Mouse (Mus musculus) midbrain, embryonic 11.5 days (tissue): ENCODE measurements around the gene Ube2q2. TPM values are rescaled to one million over a fixed set of nuclear protein-coding genes. Genes with fewer than 3 reads are reported as not detected.
"Not testable (repeated sequence)": the region's sequence is repeated elsewhere in the genome, so short reads cannot be mapped to it uniquely, and the experiment has no call there.

Experiments used
- ATAC-seq: fragments of 200-750 bp; cut with Nextera tagmentation; 2 replicates; pipeline ENCODE4 v1.8.0; 2017; ENCODE audit warnings: moderate TSS enrichment, moderate library complexity; ENCODE audit not compliant: low FRiP score
- DNase-seq: peaks from one replicate; pipeline ENCODE4 v3.0.0; 2015; ENCODE audit warnings: low spot score; ENCODE audit errors: missing footprints
- H3K27ac ChIP-seq: fragments of 300-500 bp; sonication (generic); 2 replicates; pipeline ENCODE4 v1.5.1; 2014; ENCODE audit warnings: low read depth, low read length
- H3K27me3 ChIP-seq: fragments of 300-500 bp; sonication (generic); 2 replicates; pipeline ENCODE4 v1.6.1; 2014; ENCODE audit warnings: mild to moderate bottlenecking, low read length, moderate library complexity, mixed read lengths; ENCODE audit not compliant: control insufficient read depth, insufficient read depth
- H3K36me3 ChIP-seq: fragments of 300-500 bp; sonication (generic); 2 replicates; pipeline ENCODE4 v1.6.1; 2014; ENCODE audit warnings: mild to moderate bottlenecking, low read length, moderate library complexity, mixed read lengths; ENCODE audit not compliant: control insufficient read depth, insufficient read depth
- H3K4me1 ChIP-seq: fragments of 300-500 bp; sonication (generic); 2 replicates; pipeline ENCODE4 v1.6.1; 2014; ENCODE audit warnings: low read length; ENCODE audit not compliant: control insufficient read depth, insufficient read depth
- H3K4me2 ChIP-seq: fragments of 300-500 bp; sonication (generic); 2 replicates; pipeline ENCODE4 v1.6.1; 2014; ENCODE audit warnings: mild to moderate bottlenecking, moderate library complexity
- H3K4me3 ChIP-seq: fragments of 300-500 bp; sonication (generic); 2 replicates; pipeline ENCODE4 v1.5.1; 2014; ENCODE audit warnings: low read depth, low read length
- H3K9ac ChIP-seq: fragments of 300-500 bp; sonication (generic); 2 replicates; pipeline ENCODE4 v1.6.1; 2014; ENCODE audit warnings: low read length
- H3K9me3 ChIP-seq: fragments of 300-500 bp; sonication (generic); 2 replicates; pipeline ENCODE4 v1.6.1; 2016; ENCODE audit warnings: low read length; ENCODE audit not compliant: control insufficient read depth
- WGBS: fragments of 180-500 bp; shearing (Covaris S2); extraction: QIAGEN DNeasy Blood & Tissue Kit; methylation state at CpG from one replicate; pipeline ENCODE4 v1.1.7; 2014; 5-methylcytosine and 5-hydroxymethylcytosine counted together
- polyA plus RNA-seq: library from polyadenylated mRNA; unstranded; fragments of >200 nt; fragmentation: Nextera tagmentation; extraction: Ambion mirVana; gene quantifications from 2 replicates; pipeline ENCODE4 v1.2.1, GENCODE M21; 2014

Ube2q2 gene
- polyA plus RNA-seq, 1 experiment from 2014 or later: 50.1 TPM

DNA sequence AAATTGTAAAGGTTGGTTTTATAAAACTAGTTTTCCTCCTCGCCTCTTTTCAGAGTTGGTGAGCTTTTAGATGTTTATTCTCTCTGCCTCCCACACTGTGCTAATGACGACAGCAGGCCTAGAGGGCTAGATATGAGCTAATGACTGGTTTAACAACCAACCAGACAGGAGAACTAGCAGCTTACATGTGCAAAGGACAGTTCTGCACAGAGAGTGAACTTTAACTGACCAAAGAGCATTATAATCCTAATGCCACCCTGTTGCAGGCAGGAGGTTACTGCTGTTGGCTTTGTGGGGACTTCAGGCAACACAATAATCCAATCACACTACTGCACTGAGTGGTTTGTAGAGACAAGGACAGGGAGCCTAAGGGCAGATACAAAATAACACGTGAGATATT lies 94.6 kb downstream of the Ube2q2 start:
- DNase-seq (no peak), ATAC-seq (no peak)
- H3K4me1 ChIP-seq: no peaks in the 10 kb centered on the region
- H3K9me3 ChIP-seq: no peaks in the 10 kb centered on the region
- H3K27me3 ChIP-seq: no peaks in the 10 kb centered on the region
- WGBS: 78% methylated on average over 3 of the region's 3 CpGs
- no peak overlapping the region for H3K27ac ChIP-seq
- H3K9ac ChIP-seq: no peak overlapping the region
- no peak overlapping the region for H3K4me3 ChIP-seq
- no peak overlapping the region for H3K4me2 ChIP-seq
- no peaks in the 10 kb centered on the region for H3K36me3 ChIP-seq

DNA sequence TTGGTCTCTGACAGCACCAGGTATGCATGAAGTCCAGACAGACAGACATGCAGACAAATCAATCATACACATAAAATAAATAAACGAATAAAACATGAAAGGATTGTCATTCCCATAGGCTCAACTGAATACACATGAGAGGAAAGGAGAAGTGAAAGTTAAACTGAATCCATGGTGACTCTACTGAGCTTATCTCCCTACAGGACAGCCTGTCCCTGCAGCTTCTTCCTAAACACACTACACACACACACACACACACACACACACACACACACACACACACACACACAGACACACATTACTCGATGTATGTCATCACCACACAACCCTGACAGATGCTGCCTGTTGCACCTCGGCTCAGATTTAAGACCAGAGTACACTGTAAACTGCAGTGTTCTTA lies 95.4 kb downstream of the Ube2q2 start:
- DNase-seq: no peak
- Histone ChIP-seq H3K4me2 (no peak overlapping the region), H3K36me3 (no peaks in the 10 kb centered on the region), H3K27me3 (no peaks in the 10 kb centered on the region), H3K9me3 (no peaks in the 10 kb centered on the region), H3K9ac (no peak overlapping the region), H3K4me3 (no peak overlapping the region), H3K4me1 (no peaks in the 10 kb centered on the region), H3K27ac (no peak overlapping the region)
- 82% methylated on average over 3 of the region's 3 CpGs for WGBS
- no peak for ATAC-seq

DNA sequence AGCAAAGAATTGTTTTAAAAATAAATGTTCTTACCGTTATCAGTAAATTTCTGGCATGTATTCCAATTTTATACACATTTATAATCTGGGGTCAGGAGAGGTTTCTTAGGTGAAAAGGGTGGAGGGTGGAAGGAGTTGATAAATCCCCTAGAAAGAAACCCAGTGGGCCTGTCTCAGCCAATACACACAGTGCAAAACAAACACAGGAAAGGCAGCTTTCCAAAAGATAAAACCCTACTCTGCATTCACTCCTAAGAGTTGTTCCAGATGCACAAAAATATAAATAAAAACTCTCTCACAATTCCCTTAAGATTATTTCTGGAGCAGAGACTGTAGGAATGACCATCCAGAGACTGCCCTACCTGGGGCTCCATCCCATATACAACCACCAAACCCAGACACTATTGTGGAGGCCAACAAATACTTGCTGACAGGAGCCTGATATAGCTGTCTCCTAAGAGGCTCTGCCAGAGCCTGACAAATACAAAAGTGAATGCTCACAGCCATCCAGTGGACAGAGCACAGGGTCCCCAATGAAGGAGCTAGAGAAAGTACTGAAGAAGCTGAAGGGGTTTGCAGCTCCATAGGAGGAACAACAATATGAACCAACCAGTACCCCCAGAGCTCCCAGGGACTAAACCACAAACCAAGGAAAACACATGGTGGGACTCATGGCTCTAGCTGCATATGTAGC lies 96.5 kb downstream of the Ube2q2 start:
- not testable (repeated sequence) for H3K4me1 ChIP-seq, H3K27me3 ChIP-seq, H3K36me3 ChIP-seq, H3K27ac ChIP-seq, H3K4me2 ChIP-seq, H3K9ac ChIP-seq, ATAC-seq, H3K9me3 ChIP-seq, H3K4me3 ChIP-seq, DNase-seq
- 94% methylated on average over 1 of the region's 1 CpGs for WGBS

DNA sequence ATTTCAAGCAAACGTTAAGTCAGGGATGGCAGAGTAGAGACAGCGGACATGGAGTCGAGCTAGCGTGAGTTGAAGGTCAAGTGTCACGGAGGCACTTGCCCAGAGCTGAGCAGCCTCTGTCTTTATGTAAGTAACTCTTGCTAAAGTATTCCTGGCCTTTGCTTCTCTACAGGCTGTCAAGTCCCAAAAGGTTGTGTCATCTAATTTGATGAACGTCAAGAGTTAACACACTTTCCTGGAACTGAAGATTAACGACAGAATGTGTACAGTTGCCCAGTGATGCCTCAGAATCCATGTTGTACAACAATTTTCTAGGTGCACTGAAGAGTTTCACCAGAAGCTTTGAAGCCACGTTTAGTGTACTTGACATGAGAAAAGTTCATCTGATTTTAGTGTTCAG lies 97.8 kb downstream of the Ube2q2 start:
- 82% methylated on average over 8 of the region's 8 CpGs for WGBS
- no peak for ATAC-seq

DNA sequence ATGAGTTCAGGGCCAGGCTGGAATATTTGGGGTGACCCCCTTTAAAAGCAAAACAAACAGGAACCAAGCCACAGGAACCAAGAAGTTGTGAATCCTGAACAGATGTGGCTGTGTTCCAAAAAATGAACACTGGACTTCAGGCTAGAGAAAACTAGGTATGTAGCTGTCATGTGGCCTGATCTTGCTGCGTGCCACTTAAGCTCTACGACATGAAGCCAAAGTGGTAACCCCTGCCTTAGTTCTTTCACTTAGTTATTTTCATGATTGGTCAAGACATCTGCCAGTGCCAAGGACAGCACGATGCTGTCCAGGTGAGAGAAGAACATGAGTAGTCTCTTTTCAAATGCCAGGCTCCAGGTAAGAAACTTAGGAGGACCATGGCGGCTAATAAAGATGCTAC lies 98.3 kb downstream of the Ube2q2 start:
- Histone ChIP-seq H3K9me3 (no peaks in the 10 kb centered on the region), H3K4me3 (no peak overlapping the region), H3K4me1 (no peaks in the 10 kb centered on the region), H3K4me2 (no peak overlapping the region), H3K27me3 (no peaks in the 10 kb centered on the region), H3K9ac (no peak overlapping the region), H3K36me3 (no peaks in the 10 kb centered on the region), H3K27ac (no peak overlapping the region)
- DNase-seq: no peak
- ATAC-seq: no peak
- WGBS: 95% methylated on average over 4 of the region's 4 CpGs

More for the DNA sequence above, 97.8 kb downstream of the Ube2q2 start:
- Histone ChIP-seq H3K27me3 (no peaks in the 10 kb centered on the region), H3K27ac (no peak overlapping the region), H3K9ac (no peak overlapping the region), H3K9me3 (no peaks in the 10 kb centered on the region), H3K4me3 (no peak overlapping the region), H3K4me2 (no peak overlapping the region), H3K4me1 (no peaks in the 10 kb centered on the region), H3K36me3 (no peaks in the 10 kb centered on the region)
- no peak for DNase-seq

DNA sequence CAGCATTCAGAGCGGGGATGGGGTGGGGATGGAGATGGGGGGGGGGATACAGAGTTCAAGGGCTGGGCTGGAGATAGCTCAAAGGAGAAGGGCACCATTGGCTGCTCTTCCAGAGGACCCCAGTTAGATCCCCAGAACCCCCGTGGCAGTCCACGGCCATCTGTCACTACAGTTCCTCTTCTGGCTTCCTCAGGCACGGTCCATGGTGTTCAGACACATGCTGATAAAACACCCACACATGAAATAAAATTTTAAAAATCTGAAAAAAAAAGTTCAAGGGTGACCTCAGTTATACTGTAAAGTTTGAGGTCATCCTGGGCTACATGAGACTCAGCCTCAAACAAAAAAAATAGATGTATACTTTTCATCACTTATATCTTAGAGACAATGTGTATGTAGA lies 99.8 kb downstream of the Ube2q2 start:
- no peaks in the 10 kb centered on the region for H3K36me3 ChIP-seq
- H3K27ac ChIP-seq: no peak overlapping the region
- ATAC-seq: no peak
- no peak overlapping the region for H3K4me2 ChIP-seq
- WGBS: 87% methylated on average over 4 of the region's 4 CpGs
- DNase-seq: no peak
- no peaks in the 10 kb centered on the region for H3K27me3 ChIP-seq
- H3K9me3 ChIP-seq: no peaks in the 10 kb centered on the region
- no peak overlapping the region for H3K9ac ChIP-seq
- no peak overlapping the region for H3K4me3 ChIP-seq
- no peaks in the 10 kb centered on the region for H3K4me1 ChIP-seq

DNA sequence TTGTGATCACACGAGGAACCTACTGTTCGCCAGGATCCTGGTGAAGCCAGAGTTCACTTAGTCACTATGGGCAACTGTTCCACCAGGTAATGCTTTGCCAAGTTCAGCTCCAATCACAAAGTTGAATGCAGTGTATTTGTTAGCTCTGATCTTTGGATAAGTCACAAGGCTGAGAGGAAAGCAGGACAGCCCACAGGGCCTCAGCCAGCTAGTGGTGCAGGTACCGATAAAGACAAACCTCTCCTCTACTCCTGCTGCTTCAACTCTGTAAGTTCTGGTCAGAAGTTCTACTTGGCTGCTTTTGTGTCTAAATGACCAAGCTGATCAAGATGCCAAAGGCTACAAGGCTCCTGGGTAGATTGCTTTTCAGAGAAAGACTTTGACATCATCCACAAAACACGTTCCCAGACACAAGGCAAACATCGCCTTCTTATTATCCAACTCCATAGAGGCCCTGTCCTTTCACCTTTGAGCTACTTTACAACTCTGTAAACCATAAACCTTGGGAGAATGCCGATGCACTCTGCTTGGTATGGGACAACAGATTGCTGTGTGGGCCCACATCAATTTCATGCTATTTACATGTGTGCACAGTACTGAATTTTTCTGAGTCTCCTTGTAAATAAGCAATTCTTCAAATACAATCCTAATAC lies 102.1 kb downstream of the Ube2q2 start:
- WGBS: 82% methylated on average over 6 of the region's 6 CpGs
- H3K27ac ChIP-seq: no peak overlapping the region
- DNase-seq (no peak), ATAC-seq (no peak)
- no peak overlapping the region for H3K4me3 ChIP-seq
- H3K36me3 ChIP-seq: no peaks in the 10 kb centered on the region
- H3K27me3 ChIP-seq: no peaks in the 10 kb centered on the region
- H3K4me2 ChIP-seq: no peak overlapping the region
- H3K4me1 ChIP-seq: no peaks in the 10 kb centered on the region
- H3K9me3 ChIP-seq: no peaks in the 10 kb centered on the region
- H3K9ac ChIP-seq: no peak overlapping the region

DNA sequence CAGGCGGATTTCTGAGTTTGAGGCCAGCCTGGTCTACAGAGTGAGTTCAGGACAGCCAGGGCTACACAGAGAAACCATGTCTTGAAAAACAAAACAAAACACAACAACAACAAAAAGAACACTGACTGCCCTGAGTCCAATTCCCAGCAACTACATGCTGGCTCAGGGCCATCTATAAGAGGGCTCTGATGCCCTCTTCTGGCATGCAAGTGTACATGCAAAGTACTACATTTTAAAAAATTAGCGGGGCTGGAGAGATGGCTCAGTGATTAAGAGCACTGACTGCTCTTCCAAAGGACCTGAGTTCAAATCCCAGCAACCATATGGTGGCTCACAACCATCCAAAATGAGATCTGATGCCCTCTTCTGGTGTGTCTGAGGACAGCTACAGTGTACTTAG lies 103.4 kb downstream of the Ube2q2 start:
- DNase-seq, H3K27me3 ChIP-seq, H3K27ac ChIP-seq, ATAC-seq, H3K4me2 ChIP-seq, H3K9ac ChIP-seq, H3K4me3 ChIP-seq, H3K36me3 ChIP-seq, H3K9me3 ChIP-seq, H3K4me1 ChIP-seq: not testable (repeated sequence)
- WGBS: 52% methylated on average over 2 of the region's 2 CpGs

DNA sequence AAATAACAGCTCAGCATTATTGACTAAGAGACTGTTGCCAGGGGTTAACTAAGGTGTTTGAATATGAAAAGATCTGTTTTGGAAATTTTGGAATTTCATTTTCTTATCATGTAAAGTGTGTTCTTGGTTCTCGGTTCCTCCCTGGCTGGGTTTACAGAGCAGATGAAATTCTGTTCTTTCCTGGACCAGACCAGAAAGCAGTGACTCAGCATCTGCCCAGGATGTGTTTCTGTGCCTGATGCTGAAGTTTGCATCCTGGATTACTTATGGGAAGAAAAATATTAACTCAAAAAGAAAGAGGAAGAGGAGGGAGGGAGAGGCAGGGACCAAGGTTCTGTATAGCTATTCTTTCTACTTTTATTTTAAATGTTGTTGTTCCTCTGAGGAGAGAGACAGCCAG lies 105.2 kb downstream of the Ube2q2 start:
- H3K9ac ChIP-seq: no peak overlapping the region
- H3K4me1 ChIP-seq: no peaks in the 10 kb centered on the region
- ATAC-seq (no peak), DNase-seq (no peak)
- H3K27me3 ChIP-seq: no peaks in the 10 kb centered on the region
- H3K4me3 ChIP-seq: no peak overlapping the region
- no peak overlapping the region for H3K27ac ChIP-seq
- no peak overlapping the region for H3K4me2 ChIP-seq
- no peaks in the 10 kb centered on the region for H3K36me3 ChIP-seq
- 86% methylated on average over 1 of the region's 1 CpGs for WGBS
- no peaks in the 10 kb centered on the region for H3K9me3 ChIP-seq
